Mouse (Mus musculus): ENCODE measurements around the gene Krtap5-1.
"Not testable (repeated sequence)": the region's sequence is repeated elsewhere in the genome, so short reads cannot be mapped to it uniquely, and the experiment has no call there.

Krtap5-1 gene

DNA sequence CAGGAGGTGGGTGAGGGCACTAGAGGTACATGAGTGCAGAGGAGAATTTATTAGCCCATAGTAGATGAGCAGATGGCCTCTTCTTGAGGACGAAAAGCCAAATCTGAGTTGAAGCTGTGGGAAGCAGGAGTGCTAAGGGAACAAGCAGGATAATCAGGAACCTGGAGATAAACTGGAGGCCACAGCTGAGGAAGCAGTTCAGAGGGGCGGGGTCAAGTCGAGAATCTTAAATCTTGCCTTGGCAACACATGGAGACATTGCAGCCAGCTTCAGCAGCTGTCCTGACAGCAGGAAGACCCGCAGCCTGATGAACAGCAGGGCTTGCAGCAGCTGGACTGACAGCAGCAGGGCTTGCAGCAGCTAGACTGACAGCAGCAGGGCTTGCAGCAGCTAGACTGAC, 810 bp downstream of the Krtap5-1 start:
- DNase-seq (ENCODE audit: extremely low spot score, low spot score), result not testable (repeated sequence)

DNA sequence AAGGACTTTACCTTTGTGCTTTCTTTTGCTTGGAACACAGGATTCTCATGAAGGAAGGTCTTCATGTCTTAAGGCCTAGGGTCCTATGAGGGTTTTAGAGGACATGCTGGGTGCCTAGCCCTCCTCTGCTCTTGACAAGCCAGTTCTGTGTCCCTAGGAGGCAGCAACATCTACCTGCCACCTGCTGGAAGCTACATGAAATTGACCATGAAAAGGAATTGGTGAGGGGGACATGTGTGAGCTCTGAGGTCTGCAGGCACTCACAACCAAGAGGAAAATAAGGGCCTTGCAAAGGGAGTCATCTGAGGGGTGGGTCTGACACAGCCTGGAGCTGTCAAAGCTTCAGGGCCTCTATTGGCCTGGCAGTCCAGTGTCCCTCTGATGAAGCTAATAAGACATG, 1.5 kb downstream of the Krtap5-1 start:
- no peak for DNase-seq (ENCODE audit: extremely low spot score, low spot score)

DNA sequence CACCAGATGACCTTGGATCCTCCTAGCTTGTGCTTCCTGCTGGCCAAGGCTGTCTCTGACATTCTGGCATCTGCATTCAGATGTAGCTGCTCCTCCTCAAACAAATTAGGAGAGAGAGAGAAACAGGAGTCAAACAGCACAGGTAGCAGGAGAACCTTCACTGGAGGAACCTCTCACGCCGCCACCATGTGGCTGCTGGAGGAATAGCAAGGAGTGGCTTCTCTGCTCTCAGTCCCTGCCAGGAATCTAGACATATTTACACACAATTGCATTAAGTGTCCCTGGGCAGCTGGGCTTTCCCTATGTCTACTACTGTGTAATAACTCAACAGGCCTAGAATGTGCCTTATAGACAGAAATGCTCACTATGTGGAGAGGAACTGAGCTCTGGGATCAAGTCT, 3.1 kb downstream of the Krtap5-1 start:
- DNase-seq (ENCODE audit: extremely low spot score, low spot score), result peak; percentile 37

DNA sequence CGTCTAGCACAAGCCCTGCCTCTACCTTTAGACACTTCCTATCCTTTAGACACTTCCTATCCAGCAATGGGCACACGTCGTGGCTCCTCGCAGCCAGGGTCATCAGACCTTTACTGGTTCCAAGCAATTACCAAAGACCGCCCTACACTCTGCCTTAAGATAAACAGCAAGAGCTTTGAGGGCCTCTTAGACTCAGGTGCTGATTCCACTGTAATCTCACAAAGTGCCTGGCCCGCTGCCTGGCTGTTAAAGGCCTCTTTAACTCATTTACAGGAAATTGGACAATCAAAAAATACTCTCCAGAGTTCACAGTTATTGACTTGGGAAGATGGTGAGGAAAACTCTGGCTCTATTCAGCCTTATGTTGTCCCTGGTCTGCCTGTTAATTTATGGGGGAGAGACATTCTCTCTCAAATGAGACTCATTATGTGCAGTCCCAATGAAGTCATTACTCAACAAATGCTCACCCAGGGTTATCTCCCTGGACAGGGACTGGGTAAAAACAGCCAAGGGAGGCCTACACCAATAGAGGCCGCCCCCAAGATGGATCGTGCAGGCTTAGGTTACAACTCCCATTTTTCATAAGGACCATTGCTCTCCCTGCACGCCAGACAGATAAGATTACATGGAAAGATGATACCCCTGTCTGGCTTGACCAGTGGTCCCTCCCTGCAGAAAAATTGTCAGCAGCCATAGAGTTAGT, 10.9 kb downstream of the Krtap5-1 start:
- peak; percentile 22 for DNase-seq (ENCODE audit: extremely low spot score, low spot score)

DNA sequence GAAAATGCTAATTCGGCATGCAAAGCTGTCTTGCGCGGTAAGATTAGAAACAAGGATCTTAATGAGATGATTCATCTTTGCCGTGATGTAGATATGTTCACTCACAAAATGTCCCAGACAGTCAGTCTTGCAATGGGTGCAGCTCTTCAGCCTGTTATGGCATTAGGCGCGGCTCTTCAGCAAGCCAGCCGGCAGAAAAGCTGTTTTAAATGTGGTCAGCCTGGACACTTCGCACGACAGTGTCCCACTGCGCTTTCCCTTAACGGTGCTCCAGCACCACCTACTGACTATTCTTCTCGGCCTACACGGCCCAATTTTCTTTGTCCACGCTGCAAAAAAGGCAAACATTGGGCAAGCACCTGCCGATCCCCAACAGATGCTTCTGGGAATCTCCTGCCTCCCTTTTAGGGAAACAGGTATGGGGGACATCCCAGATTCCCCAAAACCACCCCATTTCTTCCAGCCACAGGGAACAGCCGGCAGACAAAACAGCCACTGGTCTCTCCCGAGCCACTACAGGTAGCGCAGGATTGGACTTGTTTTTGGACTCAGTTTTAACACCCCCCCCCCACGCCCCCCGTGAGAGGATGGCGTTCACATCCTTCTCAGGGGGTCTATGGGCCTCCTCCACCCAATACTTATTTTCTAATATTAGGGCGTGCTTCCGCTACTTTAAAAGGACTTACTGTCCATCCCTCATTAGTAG, 11.6 kb downstream of the Krtap5-1 start:
- peak; percentile 50 for DNase-seq (ENCODE audit: extremely low spot score, low spot score)

DNA sequence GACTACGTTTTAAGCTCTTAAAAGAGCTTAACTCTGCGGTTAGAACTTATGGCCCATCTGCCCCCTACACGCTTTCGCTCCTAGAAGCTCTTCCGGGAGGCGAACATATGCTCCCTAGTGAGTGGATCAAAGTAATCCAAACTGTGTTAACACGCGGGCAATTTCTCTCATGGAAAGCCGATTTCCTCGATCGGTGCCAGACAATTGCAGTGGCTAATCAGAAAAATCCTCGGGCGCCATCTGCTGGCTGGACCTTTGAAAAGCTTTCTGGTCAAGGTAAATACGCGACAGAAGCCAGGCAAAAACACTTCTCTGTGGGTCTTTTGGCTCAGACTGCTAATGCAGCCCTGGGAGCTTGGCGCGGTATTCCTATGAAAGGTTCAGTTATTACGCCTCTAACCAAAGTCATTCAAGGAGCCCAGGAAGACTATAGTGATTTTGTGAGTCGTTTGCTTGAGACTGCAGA, 12.3 kb downstream of the Krtap5-1 start:
- peak; percentile 94 for DNase-seq (ENCODE audit: extremely low spot score, low spot score)

DNA sequence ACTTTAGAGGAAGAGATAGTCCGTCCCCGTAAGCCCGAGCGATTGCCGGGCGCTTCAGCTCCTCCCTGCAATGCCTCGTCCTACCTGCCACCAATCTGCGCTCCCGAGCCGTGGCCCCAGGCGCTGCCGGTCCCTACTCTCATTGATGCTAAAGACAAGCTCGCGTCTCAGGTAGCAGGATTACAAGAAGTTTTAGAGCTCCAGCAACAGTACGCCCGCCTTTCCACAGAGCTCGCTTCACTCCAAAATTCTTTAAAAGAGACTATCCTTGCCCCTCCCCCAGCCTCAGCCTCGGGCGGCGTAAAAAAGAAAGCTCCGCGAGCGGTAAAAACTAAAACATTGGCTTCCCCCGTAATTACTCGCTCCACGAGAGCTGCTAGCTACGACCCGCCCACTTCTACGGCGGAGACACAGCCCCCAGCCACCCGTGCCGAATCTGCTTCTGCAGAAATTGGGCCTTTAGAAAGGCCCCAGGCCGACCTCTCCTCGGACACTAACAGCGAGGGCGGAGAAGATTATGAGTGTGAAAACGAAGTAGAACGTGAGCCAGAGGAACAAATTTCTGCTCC, 12.8 kb downstream of the Krtap5-1 start:
- peak; percentile 83 for DNase-seq (ENCODE audit: extremely low spot score, low spot score)

DNA sequence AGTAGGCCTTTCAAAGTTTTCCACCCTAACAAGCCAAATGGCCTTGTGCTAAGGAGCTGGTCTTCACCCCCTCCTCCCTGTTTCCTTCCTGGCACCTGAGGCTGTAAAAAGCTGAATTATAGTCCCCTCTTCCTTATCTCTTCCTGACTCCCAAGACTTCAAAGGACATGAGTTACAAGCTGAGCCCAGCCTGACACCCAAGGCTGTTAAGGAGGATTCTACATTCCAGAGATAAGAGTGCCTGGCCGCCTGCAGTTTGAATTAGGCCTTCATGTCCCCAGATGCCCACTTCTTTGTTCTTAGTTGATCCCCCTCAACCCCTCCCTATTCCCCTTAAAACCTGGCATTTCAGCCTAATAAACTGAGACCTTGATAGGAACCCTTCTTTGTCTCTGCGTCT, 14.1 kb downstream of the Krtap5-1 start:
- DNase-seq (ENCODE audit: extremely low spot score, low spot score), result not testable (repeated sequence)

DNA sequence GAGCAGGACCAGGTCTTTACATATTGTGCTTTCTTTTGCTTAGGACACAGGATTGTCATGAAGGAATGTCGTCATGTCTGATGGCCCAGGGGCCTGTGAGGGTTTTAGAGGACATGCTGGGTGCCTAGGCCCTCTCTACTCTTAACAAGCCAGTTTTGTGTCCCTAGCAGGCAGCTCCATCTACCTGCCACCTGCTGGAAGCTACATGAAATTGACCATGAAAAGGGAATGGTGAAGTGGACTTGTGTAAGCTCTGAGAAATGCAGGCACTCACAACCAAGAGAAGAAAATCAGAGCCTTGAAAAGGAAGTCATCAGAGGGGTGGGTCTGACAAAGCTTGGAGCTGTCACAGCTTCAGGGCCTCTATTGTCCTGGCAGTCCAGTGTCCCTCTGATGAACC, 17.6 kb downstream of the Krtap5-1 start:
- DNase-seq (ENCODE audit: extremely low spot score, low spot score), result not testable (repeated sequence)

DNA sequence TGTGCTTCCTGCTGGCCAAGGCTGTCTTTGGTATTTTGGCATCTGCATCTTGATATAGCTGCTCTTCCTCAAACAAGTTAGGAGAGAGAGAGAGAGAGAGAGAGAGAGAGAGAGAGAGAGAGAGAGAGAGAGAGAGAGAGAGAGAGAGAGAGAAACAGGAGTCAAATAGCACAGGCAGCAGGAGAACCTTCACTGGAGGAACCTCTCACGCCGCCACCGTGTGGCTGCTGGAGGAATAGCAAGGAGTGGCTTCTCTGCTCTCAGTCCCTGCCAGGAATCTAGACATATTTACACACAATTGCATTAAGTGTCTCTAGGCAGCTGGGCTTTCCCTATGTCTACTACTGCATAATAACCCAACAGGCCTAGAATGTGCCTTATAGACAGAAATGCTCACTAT, 18.7 kb downstream of the Krtap5-1 start:
- peak; percentile 57 for DNase-seq (ENCODE audit: extremely low spot score, low spot score)

DNA sequence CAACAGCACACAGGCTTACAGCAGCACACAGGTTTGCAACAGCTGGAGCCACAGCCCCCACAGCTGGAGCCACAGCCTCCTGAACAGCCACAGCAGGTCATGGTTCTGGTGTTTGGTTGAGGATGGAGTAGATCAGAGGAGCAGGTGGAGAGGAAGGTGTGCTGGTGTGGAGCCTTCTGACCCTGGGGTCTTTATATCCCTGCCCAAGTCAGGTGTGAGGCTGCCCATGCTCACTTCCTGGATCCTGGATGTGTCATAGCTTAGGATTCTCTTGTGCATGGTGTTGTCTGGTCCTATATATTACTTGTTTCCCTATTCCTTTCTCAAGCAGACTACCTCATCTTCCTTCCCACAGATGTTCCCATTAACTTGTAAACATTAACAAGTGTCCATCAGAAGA, 22.7 kb downstream of the Krtap5-1 start, which contains the start of gene Gm4559:
Gm4559 (minus strand) TSS at position 101 of the 400 bp plus-strand sequence.
- DNase-seq (ENCODE audit: extremely low spot score, low spot score), result not testable (repeated sequence)

DNA sequence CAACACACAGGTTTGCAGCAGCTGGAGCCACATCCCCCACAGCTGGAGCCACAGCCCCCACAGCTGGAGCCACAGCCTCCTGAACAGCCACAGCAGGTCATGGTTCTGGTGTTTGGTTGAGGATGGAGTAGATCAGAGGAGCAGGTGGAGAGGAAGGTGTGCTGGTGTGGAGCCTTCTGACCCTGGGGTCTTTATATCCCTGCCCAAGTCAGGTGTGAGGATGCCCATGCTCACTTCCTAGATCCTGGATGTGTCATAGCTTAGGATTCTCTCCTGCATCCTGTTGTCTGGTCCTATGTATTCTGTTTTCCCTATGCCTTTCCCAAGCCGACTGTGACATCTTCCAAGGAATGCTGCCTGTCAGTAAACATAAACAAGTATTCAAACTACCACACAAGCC, 38.7 kb downstream of the Krtap5-1 start, which contains the start of gene Gm2431:
Gm2431 (minus strand) TSS at position 101 of the 400 bp plus-strand sequence.
- DNase-seq (ENCODE audit: extremely low spot score, low spot score), result not testable (repeated sequence)

DNA sequence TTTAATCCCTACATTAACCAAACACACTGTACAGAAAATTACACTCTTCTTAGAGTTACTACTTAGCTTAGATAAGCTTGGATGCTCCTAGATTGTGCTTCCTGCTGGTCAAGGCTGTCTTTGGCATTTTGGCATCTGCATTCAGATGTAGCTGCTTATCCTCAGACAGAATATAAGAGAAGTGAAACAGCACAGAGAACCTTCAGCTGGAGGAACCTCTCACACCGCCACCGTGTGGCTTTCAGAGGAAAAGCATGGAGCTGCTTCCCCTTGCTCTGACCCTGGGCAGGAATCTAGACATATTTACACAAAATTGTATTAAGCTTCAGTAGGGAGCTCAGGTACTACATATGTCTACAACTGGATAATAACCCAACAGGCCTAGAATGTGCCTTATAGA, 41.4 kb downstream of the Krtap5-1 start:
- peak; percentile 18 for DNase-seq (ENCODE audit: extremely low spot score, low spot score)

DNA sequence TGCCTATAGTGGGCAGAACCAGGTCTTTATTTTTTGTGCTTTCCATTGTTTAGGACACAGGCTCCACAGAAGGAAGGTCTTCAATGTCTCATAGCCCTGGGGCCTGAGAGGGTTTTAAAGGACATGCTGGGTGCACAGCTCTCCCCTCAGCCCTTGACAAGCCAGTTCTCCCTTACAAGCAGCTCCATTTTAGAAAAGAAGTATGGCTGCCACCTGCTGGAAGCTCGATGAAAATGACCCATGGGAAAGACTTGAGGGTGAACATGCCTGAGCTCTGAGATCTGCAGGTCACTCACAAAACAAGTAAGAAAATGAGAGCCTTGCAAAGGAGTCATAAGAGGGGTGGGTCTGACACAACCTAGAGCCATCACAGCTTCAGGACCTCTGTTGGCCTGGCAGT, 47.1 kb downstream of the Krtap5-1 start:
- peak; percentile 21 for DNase-seq (ENCODE audit: extremely low spot score, low spot score)

All from neural tube, embryonic 10.5 days (tissue).